Mouse (Mus musculus): ENCODE measurements around the gene Dnmt3l.
A peak's percentile ranks its signal among the peaks of the same experiment; 100 is the strongest.

- TF ChIP-seq CTCF (IDR thresholded peaks at IDR 0.05; ENCODE audit: low read depth), result no peak
- peak; percentile 66 for TF ChIP-seq EP300 (IDR thresholded peaks at IDR 0.05; ENCODE audit: low read depth)
Measured at GRCm38 (mm10) chr10:78008169-78008568, 33.6 kb upstream of the Dnmt3l start.
